Mouse (Mus musculus) left cerebral cortex, adult 18-20 months (tissue): ENCODE results near the gene Gucy2g. TPM values are rescaled to one million over a fixed set of nuclear protein-coding genes. Genes with fewer than 3 reads are reported as not detected.

Experiments used
- DNase-seq, 2 experiments: peaks; one replicate each; pipeline ENCODE4 v3.0.0; 2021 to 2022; ENCODE audit warnings: low spot score in 2 of 2, mixed read lengths in 1 of 2
- total RNA-seq, 2 experiments: library from RNA; stranded (reverse); gene quantifications; 2 replicates each; pipeline ENCODE4 v1.2.3; 2021

The Gucy2g gene
- total RNA-seq, 2 experiments from 2014 or later: 2.8 to 3.7 TPM

DNA sequence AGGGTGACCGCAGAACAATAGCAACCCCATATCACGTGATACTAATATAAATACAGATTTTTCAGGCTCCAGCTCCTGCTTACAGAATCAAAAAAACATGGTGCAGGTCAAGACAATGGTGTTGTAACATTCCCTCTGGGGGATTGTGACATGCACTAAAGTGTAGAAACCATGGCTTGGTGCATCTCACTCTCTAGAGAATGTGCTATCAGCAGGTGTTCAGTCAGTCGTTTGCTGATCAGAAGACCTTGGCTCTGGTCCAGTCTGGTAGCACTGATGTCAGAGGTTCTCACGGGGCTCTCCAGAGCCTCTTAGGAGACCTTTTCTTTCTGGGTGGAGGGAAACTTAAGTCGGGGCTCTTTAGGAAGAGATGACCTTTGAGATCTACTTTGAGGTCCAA lies 9.4 kb upstream of the Gucy2g start:
- DNase-seq: no peak

DNA sequence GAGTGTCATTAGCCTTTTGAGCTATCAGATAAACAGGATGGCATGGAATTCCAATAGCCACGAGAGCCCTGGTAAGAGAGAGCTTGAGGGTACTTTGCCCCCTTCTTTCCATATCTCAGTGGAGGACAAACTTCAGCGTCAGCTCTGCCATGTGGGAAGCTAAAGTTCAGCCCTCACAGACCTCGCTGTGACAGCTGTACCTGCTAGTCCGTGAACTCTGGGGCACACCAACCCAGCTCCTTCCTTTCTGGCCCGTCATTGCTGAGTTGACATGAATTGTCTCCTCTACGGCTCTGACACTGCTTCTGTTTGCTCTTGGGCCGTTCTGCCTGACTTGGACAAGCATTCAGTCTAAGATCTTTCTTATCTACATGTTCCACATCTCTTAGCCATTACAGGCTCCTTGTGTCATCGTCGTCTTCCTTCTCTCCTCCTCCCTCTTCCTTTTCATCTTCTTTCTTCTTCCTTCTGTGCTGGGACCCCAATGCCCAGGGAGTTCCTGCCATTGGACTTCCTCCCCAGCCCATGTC lies 7.0 kb upstream of the Gucy2g start:
- no peak for DNase-seq

DNA sequence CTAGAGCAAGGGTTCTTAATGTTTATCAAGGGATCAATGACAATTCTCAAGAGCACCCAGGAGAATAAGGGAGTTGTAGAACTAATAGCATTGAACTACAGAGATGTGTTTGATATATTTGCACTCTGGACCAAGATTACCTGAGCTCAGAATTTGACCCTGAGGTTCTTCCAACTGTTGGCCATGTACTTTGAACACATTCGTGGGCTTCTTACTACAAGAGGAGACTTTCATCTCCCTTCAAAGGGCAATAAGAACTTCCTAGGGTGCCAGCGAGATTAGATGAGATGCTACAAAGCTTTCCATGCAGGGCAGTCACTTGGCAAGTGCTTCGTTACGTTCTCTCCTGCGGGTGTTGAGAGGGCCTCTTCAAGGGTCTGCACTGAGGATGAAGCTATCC lies 6.5 kb upstream of the Gucy2g start:
- no peak for DNase-seq

DNA sequence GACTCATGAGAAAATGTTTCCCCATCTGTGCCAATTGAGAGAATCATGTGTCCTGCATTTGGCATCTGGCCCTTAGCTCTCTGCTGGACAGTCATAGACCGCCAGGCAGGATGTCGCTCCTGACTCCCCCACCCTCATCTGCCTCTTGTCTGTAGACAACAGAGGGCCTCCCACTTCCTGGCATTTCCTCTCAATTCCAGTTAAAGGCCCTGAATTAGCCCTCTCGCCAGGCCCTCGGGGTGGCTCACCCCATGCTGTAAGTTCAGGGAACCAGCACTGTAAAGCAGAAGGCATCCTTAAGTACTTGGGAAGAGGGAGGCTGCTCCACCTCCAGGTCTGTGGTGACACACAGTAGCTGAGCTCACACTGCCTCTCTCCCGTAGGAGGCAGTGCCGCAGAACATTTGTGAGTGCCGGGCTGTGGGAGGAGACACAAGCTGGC lies 3.8 kb upstream of the Gucy2g start:
- peak; percentile 50 to 64 for DNase-seq

DNA sequence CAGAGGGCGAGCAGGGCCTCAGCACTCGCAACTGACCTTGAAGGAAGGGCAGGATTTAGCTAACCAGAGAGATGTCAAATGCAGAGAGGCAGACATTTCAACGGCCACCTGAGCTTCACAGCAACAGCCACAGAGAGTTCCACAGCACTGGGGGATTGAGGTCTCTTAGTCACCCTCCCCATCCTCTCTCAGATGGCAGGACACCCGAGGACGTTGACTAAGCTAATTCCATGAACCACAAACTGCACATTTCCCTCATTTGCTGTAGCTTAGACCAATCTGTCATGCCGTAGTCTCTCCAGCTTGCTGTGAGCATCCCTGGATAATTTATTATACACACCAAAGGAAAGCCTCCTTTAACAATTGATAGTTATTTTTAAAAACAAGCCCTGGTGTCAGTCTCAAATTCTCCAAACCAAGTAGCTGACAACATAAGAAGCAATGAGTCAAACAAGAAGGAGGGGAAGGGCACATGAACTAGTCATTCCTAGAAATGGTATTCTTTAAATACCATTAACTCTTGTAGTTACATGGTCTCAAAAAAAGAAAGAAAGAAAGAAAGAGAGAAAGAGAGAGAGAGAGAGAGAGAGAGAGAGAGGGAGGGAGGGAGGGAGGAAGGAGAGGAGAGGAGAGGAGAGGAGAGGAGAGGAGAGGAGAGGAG lies 1.1 kb downstream of the Gucy2g start:
- no peak for DNase-seq

DNA sequence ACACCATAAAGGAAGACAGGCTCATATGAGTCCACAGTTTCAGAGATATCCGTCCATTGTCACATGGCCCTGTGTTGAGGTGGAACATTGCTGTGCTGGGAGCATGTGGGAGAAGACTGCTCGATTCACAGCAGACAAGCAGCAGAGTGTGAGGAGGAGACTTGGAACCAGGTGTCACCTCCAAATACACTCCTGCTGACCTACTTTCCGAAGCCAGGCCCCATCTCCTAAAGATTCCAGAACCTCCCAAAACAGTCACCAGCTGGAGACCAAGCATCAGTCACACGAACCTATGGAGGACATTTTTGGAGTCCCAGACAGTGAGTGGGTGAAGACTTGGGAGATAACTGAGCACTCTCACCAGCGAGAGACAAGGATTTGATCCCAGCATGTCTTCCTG lies 4.5 kb downstream of the Gucy2g start:
- peak; percentile 18 to 50 for DNase-seq

DNA sequence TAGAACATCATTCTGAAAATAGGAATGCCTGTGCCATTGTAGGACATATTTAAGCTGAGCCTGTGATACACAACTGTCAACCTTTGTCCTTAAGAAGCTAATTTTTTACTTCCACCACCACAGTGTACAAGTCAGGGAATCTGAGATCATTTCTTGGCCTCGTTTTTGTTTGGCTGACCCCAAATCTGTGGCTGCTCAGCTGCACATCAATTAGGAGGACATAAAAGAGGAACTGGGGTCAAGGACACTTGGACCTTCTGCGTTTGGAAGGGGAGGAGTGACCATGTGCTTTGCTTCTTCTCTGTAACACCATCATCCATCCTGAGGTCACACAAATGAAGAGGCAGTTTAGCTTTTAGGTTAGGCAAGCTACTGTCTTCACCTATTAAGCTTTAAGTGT lies 5.0 kb downstream of the Gucy2g start:
- DNase-seq: no peak

DNA sequence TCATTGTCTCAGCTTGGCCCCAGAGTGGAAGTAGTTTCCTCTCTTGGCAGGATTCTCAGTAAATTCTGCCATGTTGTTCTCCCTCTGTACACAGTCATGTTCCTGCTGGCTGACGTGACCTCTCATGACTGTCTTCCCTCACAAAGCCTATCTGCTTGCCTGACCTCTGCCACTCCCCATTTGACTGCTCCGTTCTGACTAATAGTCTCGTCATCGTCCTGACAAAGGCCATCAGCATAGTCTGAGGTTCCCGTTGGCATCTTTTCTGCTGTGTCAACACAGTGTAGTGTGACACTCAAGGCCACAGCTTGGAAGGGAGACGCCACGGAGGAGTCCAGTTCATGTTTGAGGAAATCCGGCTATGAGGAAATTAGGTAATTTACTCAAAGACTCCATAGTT lies 8.9 kb downstream of the Gucy2g start:
- no peak for DNase-seq

DNA sequence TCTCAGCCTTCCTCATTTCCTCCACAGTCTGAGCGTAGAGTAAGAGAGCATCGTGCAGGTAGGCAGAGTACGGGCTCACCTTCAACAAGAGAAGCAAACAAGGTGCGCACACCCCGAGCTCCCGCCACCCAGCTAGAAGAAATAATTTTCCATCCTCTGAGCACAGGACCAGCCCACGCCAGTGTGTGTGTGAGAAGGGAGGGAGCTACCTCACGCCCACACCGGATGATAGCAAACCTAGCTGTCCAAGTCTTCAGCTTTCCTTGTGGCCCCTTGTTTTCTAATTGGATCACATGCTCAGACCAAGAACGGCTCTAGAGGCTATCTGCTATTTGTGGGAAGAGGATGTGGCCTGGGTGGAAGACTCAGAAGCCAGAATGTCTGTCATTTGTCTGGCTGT lies 10.0 kb downstream of the Gucy2g start:
- DNase-seq: peak; percentile 39 to 51

DNA sequence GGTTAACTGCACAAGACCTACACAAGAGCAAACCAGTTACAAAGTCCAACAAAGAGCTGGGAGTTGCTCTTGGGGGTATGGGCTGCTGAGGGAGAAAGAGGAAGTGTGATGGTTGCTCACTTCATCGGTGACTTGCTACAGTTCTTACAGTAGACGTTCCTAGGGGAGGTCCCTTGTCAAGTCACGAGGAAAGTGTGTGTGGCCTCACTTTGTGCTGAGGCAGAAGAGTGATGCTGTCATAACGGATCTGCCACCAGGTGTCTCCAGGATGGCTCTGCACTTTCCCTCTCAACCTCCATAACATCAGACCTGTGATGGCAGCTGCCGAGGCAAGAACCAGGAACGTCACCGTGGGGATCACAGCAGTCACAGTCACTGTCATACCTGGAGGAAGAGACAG lies 13.9 kb downstream of the Gucy2g start:
- DNase-seq: no peak

DNA sequence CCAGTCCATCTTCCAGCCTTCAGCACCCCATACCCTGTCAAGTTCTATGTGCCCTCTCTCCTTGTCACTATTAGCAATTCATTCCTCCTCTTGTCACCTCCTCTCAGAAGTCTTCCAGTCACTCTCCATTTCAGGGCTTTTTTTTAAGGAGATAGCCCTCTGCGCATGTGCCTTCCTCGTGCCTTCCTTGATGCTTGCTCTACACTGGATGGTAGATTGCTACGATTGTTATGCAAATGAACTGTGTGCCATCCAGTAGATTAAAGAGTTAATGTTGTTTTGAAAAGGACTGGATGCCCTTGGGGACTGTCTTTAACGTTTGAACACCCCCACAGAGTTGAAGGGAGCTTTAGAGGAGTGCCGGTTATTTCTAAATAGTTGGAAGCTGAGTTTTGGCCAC lies 14.4 kb downstream of the Gucy2g start:
- DNase-seq: no peak

DNA sequence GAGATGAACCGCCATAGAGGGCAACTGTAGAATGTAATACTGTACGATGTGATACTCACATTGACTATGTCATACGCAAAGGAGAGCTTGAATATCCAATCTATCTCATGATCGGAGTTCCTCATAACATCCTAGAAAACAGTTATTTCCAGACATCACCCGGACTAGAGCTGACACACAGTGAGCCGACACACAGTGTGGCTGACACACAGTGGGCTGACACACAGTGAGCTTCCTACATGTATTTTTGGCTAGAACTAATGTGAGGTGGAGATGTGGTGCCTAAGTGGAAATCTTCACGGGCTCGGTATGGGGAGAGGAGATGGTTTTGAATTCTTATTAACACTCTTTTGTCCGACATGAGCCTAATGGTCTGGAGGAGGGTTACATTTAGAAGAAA lies 18.8 kb downstream of the Gucy2g start:
- DNase-seq: no peak

DNA sequence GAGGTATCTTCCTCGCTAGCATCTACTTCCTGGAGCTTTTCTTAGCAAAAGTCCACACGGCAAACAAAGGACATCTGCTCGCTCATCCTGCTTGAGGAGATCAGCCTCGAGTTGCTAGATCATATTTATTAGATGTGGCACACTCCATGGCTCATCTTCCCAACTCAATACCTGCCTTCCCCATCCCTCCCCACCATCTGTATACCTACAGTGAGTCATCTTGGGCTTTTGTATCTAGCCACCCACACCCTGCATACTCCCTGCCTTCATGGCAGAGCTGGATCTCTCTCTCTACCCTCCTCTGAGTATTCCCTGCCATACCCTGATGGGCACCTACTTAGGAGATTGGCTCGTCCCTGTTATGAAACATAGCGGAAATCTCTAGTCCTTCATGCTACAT lies 19.8 kb downstream of the Gucy2g start:
- DNase-seq: peak in 1 of 2 experiments; percentile 41

DNA sequence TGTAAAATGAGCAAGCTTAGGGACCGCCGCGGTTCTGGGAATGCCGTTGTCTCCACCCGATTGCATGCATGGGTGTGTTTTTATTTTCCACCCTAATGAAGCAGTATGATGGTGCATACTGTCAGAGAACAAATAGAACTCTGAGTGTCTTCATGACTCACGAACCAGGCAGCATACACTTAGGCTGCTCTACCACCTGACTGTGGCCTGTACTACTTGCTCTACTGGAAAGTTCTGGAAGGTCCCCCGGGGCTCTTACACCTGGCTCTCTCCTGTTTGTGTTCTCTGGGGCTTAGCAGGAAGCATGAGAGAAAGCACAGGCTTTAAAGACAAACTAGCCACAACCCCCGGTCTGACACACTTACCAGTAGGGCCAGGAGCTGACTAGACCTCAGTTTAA lies 21.7 kb downstream of the Gucy2g start:
- DNase-seq: no peak

DNA sequence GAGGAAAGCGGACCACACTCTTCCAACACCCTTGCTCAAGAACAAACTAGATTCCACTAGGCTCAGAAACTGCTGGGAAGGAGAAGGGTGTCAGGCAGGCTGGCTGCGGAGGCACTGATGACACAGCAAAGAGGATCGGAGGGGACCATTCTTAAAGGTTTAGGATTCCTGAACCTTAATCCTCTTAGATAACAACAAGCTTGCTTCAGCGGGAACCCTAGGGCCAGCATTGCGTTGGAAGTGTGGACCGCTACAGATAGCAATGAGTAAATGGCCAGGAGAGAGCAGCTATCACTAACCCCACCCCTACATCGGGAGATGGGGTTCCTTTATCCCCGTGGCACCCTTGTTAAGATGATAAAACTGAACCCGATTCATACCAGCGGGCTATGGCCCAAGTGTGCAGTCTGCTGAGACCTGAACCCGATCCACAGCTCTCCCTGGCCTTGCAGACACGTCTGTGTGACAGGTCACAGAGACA lies 22.3 kb downstream of the Gucy2g start:
- no peak for DNase-seq

DNA sequence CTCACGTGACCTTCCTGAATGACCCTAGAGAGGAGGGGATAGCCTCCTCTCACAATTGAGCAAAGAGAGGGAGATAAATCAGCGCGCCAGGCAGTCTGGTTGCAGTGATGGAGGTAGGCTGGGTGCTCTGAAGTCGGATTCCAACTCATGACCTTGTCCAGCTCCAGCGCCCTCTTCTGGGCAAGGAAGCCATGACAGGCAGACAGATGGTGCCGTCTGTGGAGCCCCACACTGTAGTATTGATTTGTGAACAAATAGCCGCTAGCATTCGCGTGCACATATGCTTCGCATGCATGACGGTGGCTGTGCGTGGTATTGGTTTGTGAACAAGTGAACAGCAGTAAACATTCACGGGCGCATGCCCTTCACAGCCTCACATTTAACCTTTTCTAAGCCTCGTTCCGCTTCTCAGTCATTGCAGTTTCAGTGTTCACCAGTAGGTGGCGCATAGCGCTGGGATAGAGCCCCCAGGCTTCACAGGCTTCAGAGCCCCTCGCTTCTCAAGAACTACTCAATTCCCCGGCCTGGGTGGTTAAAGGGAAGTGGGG lies 22.8 kb downstream of the Gucy2g start:
- DNase-seq: peak; percentile 82 to 90

DNA sequence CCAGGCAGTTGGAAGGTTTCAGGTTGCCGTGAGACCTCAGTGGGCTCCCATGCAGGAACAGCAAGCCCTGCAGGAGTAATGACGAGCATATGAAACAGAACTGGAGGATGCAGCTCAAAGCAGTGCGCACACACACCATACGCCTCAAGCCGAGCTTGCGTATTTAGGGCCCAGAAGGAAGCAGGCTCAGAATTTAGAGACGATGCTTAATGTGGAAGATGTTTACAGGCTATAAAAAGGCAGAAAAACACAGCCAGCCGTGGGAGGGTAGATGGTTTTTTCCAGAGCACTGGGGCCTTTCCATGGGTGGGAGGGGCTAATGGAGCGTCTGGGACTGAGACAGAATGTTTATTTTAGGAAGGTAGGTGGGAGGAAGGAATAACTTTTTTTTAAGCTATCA lies 23.7 kb downstream of the Gucy2g start:
- DNase-seq: peak; percentile 56 to 77

DNA sequence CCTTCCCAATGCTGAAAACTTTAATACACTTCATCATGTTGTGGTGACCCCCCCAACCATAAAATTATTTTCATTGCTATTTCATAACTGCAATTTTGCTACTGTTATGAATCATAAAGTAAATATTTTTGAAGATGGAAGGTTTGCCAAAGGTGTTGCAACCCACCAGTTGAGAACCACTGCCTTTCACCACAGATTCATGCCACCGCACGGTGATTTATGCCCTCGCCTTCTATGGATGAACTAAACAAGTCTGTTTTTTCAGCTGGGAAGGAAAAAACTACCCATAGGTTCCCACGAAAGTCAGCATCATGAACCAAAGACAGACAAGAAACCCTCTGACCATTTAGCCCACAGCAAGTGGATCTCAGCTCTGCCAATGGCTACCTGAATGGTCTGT lies 24.2 kb downstream of the Gucy2g start:
- no peak for DNase-seq

DNA sequence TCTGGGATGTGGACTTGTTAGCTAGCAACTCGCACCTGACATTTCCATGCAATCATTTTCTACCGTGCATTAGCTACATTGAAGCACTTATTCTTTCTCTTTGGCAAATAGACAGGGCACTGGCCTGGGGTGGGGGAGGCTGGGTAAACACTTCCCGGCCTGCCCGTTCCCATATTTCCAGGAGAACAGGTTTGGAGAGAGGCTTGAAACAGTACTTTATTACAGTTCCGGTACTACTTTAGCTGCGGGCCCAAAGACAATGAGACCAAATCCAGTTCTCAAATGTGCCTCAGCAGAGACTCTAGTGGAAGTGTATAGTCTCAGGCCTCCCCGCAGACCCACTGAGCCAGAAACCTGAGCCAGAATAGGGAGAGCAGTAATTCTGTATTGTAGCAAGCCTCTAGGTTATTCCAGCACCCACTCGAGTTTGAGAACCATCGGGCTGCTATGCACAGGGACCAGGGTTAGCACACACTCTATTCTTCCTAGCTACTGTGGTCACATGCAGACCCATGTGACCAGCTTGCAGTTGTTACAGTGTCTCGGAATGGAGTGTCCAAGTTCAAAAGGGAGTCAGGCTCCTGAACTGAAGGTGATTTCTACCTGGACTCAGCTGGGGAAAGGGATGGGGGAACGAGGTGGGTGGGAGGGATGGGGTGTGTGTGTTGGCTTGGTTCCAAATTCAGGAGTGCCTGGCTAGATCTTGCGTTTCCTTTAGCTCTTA lies 27.3 kb downstream of the Gucy2g start:
- DNase-seq: no peak

DNA sequence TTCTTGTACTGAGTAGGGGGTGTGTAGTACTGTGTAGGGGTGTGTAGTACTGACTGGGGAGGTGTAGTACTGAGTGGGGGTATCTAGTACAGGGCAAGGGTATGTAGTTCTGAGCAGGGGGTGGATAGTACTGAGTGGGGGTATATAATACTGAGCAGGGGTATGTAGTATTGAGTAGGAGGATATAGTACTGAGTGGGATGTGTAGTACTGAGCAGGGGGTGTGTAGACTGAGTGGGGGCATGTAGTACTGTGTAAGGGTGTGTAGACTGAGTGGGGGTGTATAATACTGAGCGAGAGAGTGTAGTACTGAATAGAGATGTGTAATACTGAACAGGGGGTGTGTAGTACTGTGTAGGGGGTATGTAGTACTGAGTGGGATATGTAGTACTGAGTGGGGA lies 29.3 kb downstream of the Gucy2g start:
- no peak for DNase-seq

DNA sequence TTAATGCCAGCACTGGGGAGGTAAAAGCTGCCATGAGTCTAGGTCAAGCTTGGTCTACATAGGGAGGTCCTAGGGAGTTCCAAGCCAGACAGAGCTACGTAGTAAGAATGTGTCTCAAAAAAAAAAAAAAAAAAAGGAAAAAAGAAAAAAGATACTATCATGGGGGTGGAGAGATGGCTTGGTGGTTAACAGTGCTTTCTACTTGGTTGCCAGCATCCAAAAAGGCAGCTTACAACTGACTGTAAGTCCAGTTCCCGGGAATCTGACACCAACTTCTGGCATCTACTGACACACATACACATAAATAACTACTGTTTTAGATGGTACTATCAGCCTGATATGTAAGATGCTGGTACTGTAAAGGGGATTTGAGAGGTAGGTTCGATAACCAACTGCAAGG lies 32.0 kb downstream of the Gucy2g start:
- DNase-seq: no peak

DNA sequence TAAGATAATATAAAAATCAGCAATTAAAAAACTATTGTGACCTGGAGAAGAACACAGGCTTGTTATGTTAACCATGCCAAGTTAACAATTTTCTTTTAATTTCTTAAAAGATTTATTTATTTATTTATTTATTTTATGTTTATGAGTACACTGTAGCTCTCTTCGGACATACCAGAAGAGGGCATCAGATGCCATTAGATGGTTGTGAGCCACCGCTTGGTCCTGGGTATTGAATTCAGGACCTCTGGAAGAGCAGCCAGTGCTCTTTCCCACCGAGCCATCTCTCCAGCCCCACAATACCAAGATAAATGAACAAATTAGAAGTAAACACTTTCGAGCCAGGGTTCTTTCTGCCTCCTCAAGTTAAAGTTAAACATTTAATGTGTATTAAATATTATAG lies 32.4 kb downstream of the Gucy2g start:
- DNase-seq: no peak
